ENCODE assay signal across 11 mouse cellular contexts in genomic region chr1:39944306-39944971, GRCm38 (mm10). TPM values are rescaled to one million over a fixed set of nuclear protein-coding genes. Genes with fewer than 3 reads are reported as not detected.
A peak's percentile ranks its signal among the peaks of the same experiment; 100 is the strongest.
DNase-seq lines count a peak whose midpoint lies in the region; TF ChIP-seq lines count a peak whose summit lies in the region.
"Had no signal": no experiment of that assay in that cellular context is flagged by ENCODE, and none has a peak within 500 bp of the region (broad histone marks: within the 10 kb centered on the region; RNA-seq: fewer than 3 reads in every experiment).

No protein-coding gene starts in this region.

- H3K4me3 ChIP-seq in gastrocnemius, adult 2 months, result no peak overlapping the region
- H3K4me3 ChIP-seq in macrophage (ENCODE audit: inconsistent target), result no peak overlapping the region
- H3K4me3 ChIP-seq: embryonic facial prominence, embryonic 15.5 days had no signal

- DNase-seq in gastrocnemius, adult 2 months, result no peak
- DNase-seq in gastrocnemius, postnatal 10 days, result no peak
- peak; percentile 36 for DNase-seq in thymus, postnatal 4 days
- DNase-seq in thymus, postnatal 14 days, result no peak
- no peak for DNase-seq in frontal cortex, postnatal 14 days (ENCODE audit: low spot score in 2 of 2)
- no peak for DNase-seq in cerebellum, adult 11 months
- no peak for DNase-seq in layer of hippocampus, postnatal 36 days
- DNase-seq: adrenal gland, postnatal 14 days; lung, postnatal 14 days had no signal

- no peak for TF ChIP-seq CTCF in gastrocnemius, adult 2 months (IDR thresholded peaks at IDR 0.05)

- H3K79me2 ChIP-seq in macrophage (ENCODE audit: inconsistent target), result peaks cover 97% of the 10 kb centered on the region

- no peaks in the 10 kb centered on the region for H3K36me3 ChIP-seq in macrophage (ENCODE audit: inconsistent target)
- H3K36me3 ChIP-seq: embryonic facial prominence, embryonic 15.5 days had no signal

- 64% methylated on average over 4 of the region's 5 CpGs for WGBS in macrophage (ENCODE audit: missing documents)

- intact Hi-C loops in gastrocnemius, adult 2 months (cut with DNase I), result no loop called here

- peak overlapping the region; percentile 84 for H3K27ac ChIP-seq in gastrocnemius, adult 2 months
- H3K27ac ChIP-seq in macrophage, result peak overlapping the region; percentile 22

RNA-seq across cellular contexts. Expression of gene Map4k4, which starts 43.7 kb away (rescaled TPM):
- 10 to 100 TPM; 23.2 to 28.3 TPM for total RNA-seq in gastrocnemius, adult 2 months (2021)
- total RNA-seq in gastrocnemius, postnatal 10 days (2021), result 100 to 1,000 TPM in 1 of 2 experiments, 10 to 100 TPM in 1; 87.8 to 121 TPM
- 1,000 to 10,000 TPM in 2 of 26 experiments, 100 to 1,000 TPM in 24; 232 to 1,873 (median 398) TPM for total RNA-seq in macrophage (2018; cell fraction: chromatin; rRNA removed)
- total RNA-seq in macrophage (2018; cell fraction: cytosol; rRNA removed), result 100 to 1,000 TPM in 2 of 26 experiments, 10 to 100 TPM in 24; 34.4 to 158 (median 66.4) TPM
- 100 to 1,000 TPM in 23 of 26 experiments, 10 to 100 TPM in 3; 92.2 to 545 (median 174) TPM for total RNA-seq in macrophage (2018; cell fraction: nucleus; rRNA removed)
- 61.9 to 94.1 TPM (median 66.0 TPM) in 3 replicates for polyA plus RNA-seq in macrophage (2018)
- total RNA-seq in layer of hippocampus, postnatal 36 days (2021), result 100 to 1,000 TPM; 146 to 166 TPM
